Mouse (Mus musculus) heart, postnatal 25 days (tissue): ENCODE results near the gene Pbld2. TPM values are rescaled to one million over a fixed set of nuclear protein-coding genes. Genes with fewer than 3 reads are reported as not detected.
A peak's percentile ranks its signal among the peaks of the same experiment; 100 is the strongest.
"Not testable (repeated sequence)": the region's sequence is repeated elsewhere in the genome, so short reads cannot be mapped to it uniquely, and the experiment has no call there.

Source experiments
- DNase-seq: peaks from one replicate; pipeline ENCODE4 v3.0.0; 2022; ENCODE audit warnings: low spot score
- intact Hi-C: fragments of 180-260 bp; cut with DNase I; formaldehyde crosslinking; loops from one replicate; pipeline ENCODE4 v1.15.1; 2025
- total RNA-seq, 2 experiments: library from RNA; stranded (reverse); gene quantifications; 2 replicates each; pipeline ENCODE4 v1.2.3; 2021

Gene Pbld2
- total RNA-seq, 2 experiments from 2014 or later, result 7.0 to 8.0 TPM

- intact Hi-C loops, result loop anchor here (5.0 to 10.0 kb wide), 4 partner anchors 41 to 219 kb away; partner anchors contain the start of genes Herc4 and Rufy2
- peak; percentile 56 for DNase-seq
Observed at GRCm38 (mm10) chr10:63023121-63023748, 880 bp upstream of the Pbld2 start.

- intact Hi-C loops, result loop anchor here (2.0 to 10.0 kb wide), 5 partner anchors 42 to 218 kb away; partner anchors contain the start of genes Herc4 and Rufy2
- peak; percentile 54 for DNase-seq
Observed at GRCm38 (mm10) chr10:63024580-63024910, 430 bp downstream of the Pbld2 start.

GRCm38 (mm10) chr10:63025016-63025415, 901 bp downstream of the Pbld2 start:
- intact Hi-C loops, result loop anchor here (2.0 to 10.0 kb wide), 2 partner anchors 42 to 90 kb away; no protein-coding TSS in a partner anchor
- DNase-seq, result no peak

DNA sequence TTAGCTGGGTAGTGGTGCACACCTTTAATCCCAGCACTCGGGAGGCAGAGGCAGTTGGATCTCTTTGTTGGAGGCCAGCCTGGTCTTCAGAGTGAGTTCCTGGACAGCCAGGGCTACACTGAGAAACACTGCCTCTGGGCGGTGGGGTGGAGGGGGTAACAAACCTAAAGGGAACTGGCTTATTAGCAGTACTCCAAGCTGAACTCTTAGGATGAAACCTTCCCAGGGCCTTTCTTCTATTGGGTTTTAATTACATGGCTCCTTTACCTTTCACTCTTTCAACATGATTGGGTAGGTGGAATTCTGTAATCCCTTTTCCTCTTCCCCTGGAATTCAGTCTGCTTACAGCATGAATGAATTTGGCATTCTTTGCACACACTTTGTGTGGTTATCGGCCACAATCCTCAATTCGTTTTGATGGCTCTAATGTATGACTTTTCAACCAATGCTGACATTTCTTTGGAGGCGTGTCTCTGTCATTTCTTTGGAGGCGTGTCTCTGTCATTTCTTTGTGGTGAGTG, 1.4 kb downstream of the Pbld2 start:
- intact Hi-C loops, result loop anchor here (2.0 to 10.0 kb wide), 2 partner anchors 41 to 89 kb away; no protein-coding TSS in a partner anchor

DNA sequence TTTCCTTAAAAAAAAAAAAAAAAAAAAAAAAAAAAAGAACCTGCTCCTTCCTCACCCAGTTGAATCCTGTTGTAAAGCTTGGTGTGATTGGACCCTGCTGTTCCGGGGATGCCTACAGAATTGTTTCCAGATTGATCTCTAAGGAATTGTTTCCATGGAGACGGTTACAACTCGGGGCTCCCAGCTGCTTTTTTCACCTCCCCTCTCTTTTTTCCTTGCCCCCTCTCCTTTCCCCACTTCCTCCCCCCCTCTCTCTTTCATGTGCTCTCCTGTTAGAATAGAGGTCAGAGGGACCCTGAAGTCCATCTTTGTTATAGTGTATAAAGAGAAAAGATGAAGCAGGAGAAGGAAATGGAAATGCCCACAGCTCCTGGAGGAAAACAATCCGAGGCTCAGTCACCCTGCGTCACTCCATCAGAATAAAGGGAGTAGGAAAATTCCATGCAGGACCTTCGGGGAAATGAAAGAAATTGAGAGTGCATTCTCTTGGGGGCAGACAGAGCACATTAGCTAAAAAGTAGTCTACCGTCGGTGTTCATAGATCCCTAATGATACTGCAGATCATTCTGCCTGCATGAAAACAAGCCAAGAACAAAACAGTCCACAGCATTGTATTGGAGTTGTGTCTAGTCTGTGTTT, 2.2 kb downstream of the Pbld2 start:
- DNase-seq, result no peak
- intact Hi-C loops, result loop anchor here (10.0 kb wide), 1 partner anchor 89 kb away; no protein-coding TSS in a partner anchor

More for the DNA sequence above, 1.4 kb downstream of the Pbld2 start:
- no peak for DNase-seq

DNA sequence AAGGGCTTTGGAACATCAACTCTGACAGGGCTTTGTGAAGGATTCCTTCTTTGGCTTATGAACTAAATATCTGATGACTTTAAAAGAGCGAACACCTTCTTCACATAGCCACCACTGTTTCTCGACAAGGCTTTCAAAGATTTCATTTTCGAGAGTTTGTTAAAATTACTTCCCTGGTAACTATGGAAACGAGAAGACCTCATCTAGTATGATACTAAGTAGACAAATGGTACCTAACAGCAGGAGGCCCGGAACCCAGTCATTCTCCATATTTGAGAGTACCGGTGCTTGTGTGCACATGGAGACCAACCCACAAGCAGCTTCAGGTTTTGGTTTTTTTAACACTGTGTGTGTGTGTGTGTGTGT, 2.7 kb downstream of the Pbld2 start:
- intact Hi-C loops, result loop anchor here (10.0 kb wide), 1 partner anchor 88 kb away; no protein-coding TSS in a partner anchor

GRCm38 (mm10) chr10:63027376-63028161, 3.5 kb downstream of the Pbld2 start:
- intact Hi-C loops, result loop anchor here (10.0 kb wide), 1 partner anchor 87 kb away; no protein-coding TSS in a partner anchor
- DNase-seq, result no peak

More for the DNA sequence above, 2.7 kb downstream of the Pbld2 start:
- DNase-seq, result no peak

GRCm38 (mm10) chr10:63028396-63028795, 4.3 kb downstream of the Pbld2 start:
- intact Hi-C loops, result loop anchor here (10.0 kb wide), 1 partner anchor 86 kb away; no protein-coding TSS in a partner anchor

DNA sequence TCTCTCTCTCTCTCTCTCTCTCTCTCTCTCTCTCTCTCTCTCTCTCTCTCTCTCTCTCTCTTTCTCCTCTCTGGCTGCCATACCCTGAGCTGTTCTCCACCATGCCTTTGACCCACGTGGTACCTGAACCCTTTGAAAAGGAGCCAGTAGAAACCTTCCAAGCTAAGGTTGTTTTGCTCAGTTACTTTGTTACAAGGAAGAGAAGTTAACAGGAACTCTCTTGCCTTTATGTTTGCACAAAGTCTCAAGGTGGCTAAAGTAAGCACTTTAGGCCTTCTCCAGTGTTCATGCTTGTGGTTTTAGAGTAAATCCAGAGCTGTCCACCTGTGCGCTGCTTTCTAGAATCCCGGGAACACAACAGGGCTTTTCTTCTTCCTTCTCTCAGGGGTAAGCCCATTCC, 8.2 kb downstream of the Pbld2 start:
- DNase-seq, result no peak
- intact Hi-C loops, result no loop called here

More at GRCm38 (mm10) chr10:63028396-63028795, 4.3 kb downstream of the Pbld2 start:
- DNase-seq, result no peak

- no peak for DNase-seq
- intact Hi-C loops, result no loop called here
Observed at GRCm38 (mm10) chr10:63032956-63033355, 8.8 kb downstream of the Pbld2 start.

DNA sequence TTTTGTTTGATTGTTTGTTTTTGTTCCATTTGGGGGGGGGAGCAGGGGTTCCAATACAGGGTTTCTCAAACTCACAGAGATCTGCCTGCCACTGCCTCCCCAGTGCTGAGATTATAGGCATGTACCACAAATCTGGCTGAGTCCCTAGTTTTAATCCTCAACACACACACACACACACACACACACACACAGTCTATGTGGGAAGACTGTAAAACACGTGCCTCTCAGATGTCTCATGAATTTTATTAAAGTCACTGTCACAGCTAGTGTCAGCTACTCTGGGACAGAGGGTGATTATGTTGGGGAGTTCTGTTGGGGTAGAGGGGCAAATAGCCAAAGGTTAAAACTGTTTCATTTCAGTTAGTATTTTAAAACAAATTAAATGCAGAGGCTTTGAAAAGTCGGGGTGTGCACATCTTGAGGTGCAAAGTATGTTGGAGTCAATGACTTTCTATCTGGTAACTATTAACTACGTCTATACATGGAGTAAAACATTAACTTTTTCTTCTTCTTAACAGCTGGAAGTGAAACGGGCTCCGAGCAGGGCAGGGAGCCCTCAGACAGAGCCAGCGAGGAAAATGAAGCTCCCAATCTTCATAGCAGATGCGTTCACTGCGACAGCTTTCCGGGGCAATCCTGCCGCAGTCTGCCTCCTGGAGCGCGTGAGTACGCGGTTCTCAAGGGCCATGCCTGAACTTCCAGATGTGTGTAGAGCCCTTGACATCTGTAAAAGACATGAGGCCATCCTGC, 14.6 kb downstream of the Pbld2 start:
- intact Hi-C loops, result no loop called here
- DNase-seq, result no peak

GRCm38 (mm10) chr10:63039867-63040628, 15.9 kb downstream of the Pbld2 start:
- intact Hi-C loops, result no loop called here
- DNase-seq, result no peak

DNA sequence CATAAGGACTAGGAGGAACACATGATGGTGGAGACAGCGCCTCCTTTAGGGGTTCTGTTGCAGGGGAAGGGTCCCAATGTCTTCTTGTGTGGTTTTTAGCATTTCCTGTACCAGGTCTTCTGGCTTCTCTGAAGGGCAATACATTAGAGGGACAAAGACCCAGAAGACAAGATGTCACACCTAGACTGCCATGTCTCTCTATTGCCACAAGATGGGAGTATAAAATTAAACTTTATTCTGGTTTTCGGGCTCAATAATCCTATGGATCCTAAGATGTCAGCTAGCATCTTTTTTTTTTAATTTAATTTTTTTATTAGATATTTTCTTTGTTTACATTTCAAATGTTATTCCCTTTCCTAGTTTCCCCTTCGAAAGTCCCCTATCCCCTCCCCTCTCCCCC, 19.0 kb downstream of the Pbld2 start:
- intact Hi-C loops, result no loop called here
- DNase-seq, result no peak

DNA sequence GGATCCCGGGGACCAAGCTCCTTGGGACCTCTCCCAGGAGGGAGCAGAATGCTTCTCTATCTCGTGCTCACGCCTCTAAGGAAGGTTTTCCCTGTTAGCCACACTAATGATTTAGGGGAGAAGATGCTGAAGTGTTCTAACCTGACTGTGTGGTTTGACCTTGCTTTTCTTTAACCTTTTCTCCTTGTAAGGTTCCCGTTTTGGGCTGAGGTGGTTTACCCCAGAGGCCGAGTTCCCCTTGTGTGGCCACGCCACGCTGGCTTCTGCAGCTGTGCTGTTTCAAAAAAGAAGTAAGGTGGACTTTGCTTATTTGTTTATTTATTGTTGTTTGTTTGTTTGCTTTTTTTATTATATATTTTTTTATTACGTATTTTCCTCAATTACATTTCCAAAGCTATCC, 23.6 kb downstream of the Pbld2 start:
- intact Hi-C loops, result no loop called here
- DNase-seq, result no peak

DNA sequence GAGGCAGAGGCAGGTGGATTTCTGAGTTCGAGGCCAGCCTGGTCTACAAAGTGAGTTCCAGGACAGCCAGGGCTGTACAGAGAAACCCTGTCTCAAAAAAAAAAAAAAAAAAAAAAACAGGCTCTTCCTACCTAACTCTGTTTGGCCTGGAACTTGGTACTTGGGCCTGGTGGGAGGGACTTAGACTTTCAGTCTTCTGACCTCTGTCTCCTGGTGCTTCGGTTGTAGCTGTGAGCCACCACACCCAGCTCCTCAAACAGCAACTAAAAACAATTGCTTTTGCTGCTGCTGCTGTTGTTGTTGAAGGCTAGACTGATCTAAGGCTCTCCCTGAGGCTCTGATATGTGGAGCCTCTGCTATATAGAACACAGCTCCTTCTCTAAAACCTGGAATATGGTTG, 25.0 kb downstream of the Pbld2 start:
- intact Hi-C loops, result no loop called here
- no peak for DNase-seq

GRCm38 (mm10) chr10:63051267-63051666, 27.2 kb downstream of the Pbld2 start:
- intact Hi-C loops, result no loop called here
- no peak for DNase-seq

GRCm38 (mm10) chr10:63052011-63052410, 27.9 kb downstream of the Pbld2 start:
- no peak for DNase-seq
- intact Hi-C loops, result no loop called here

DNA sequence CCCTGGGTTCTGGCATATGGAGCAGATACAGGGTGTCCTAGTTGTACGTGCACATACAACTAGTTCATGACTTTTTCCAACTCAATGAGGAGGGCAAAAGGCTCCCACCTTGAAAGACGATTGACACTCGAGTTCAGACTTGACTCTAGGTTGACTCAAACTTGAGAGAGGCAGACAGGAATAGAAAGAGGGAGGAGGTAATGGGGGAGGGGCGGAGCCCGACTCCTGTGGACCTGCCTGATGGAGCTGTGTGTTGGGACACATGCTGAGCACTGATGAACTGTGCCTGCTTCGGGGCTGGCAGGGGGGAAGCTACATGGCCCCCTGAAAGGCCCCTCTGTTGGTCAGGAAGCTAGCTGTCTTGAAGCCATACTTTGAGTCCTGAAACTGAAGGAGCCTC, 28.9 kb downstream of the Pbld2 start:
- no peak for DNase-seq
- intact Hi-C loops, result no loop called here

- DNase-seq, intact Hi-C loops: not testable (repeated sequence)
Observed at GRCm38 (mm10) chr10:63054071-63054470, 30.0 kb downstream of the Pbld2 start.
